Mouse (Mus musculus) CH12.LX (cell line): ENCODE data around the gene Tmem131l. TPM values are rescaled to one million over a fixed set of nuclear protein-coding genes. Genes with fewer than 3 reads are reported as not detected.

ENCODE experiments used
- DNase-seq: peaks from one replicate; pipeline ENCODE4 v3.0.0-alpha.2; 2013; ENCODE audit errors: extremely low read depth
- H3K27ac ChIP-seq: 2 replicates; pipeline ENCODE4 v1.5.1; 2012; ENCODE audit warnings: low read depth, mild to moderate bottlenecking, control low read depth, moderate library complexity; ENCODE audit not compliant: insufficient read depth
- H3K27me3 ChIP-seq: replicated peaks from 2 replicates; pipeline ENCODE3; 2012; ENCODE audit warnings: inconsistent platforms
- H3K36me3 ChIP-seq, 2 experiments: replicated peaks in 1 of 2; 2 replicates each; pipeline versions ENCODE3 to v1.6.1; 2012; ENCODE audit warnings: inconsistent platforms in 1 of 2, low read length in 1 of 2, mild to moderate bottlenecking in 1 of 2, mixed read lengths in 1 of 2, moderate library complexity in 1 of 2; ENCODE audit not compliant: control insufficient read depth in 1 of 2, insufficient read depth in 1 of 2
- H3K4me1 ChIP-seq, 2 experiments: 2 replicates each; pipeline ENCODE4 v1.6.1; 2012; ENCODE audit warnings: inconsistent platforms in 1 of 2, moderate library complexity in 1 of 2; ENCODE audit not compliant: insufficient read depth in 2 of 2, control insufficient read depth in 1 of 2
- H3K4me2 ChIP-seq: 2 replicates; pipeline ENCODE4 v1.6.1; 2012; ENCODE audit warnings: low read depth, mild to moderate bottlenecking, control low read depth; ENCODE audit not compliant: poor library complexity, insufficient read depth, severe bottlenecking
- H3K4me3 ChIP-seq, 3 experiments: fragments of 150-350 bp in 1 of 3; sonication (generic) in 1 of 3; replicated peaks in 1 of 3; 2 replicates each; pipeline versions ENCODE3 to v1.5.1; 2011 to 2012; ENCODE audit warnings: low read depth in 2 of 3, low read length in 2 of 3, mild to moderate bottlenecking in 2 of 3, moderate library complexity in 2 of 3, control low read depth in 1 of 3, improper control_type of control experiment in 1 of 3, inconsistent platforms in 1 of 3, mixed read lengths in 1 of 3; ENCODE audit not compliant: poor library complexity in 1 of 3
- H3K79me2 ChIP-seq: replicated peaks from 2 replicates; pipeline ENCODE4 v1.6.1; 2012; ENCODE audit warnings: mild to moderate bottlenecking, moderate library complexity; ENCODE audit not compliant: control insufficient read depth, poor library complexity, insufficient read depth, severe bottlenecking; ENCODE audit errors: extremely low read depth
- H3K9ac ChIP-seq: 2 replicates; pipeline ENCODE4 v1.6.1; 2012; ENCODE audit warnings: low read depth, mild to moderate bottlenecking, control low read depth, moderate library complexity; ENCODE audit not compliant: insufficient read depth
- H3K9me3 ChIP-seq: replicated peaks from 2 replicates; pipeline ENCODE3; 2012; ENCODE audit warnings: low read length, inconsistent platforms, mixed read lengths
- BHLHE40 ChIP-seq: IDR thresholded peaks from 2 replicates; pipeline ENCODE4 v1.6.1; 2011; ENCODE audit warnings: mild to moderate bottlenecking, low read depth, low read length, improper control_type of control experiment
- CHD1 ChIP-seq: IDR thresholded peaks from 2 replicates; pipeline ENCODE4 v1.6.1; 2012; ENCODE audit warnings: low read depth, low read length, improper control_type of control experiment, inconsistent platforms
- CHD2 ChIP-seq: IDR thresholded peaks from 2 replicates; pipeline ENCODE4 v1.6.1; 2011; ENCODE audit warnings: low read length, improper control_type of control experiment
- CTCF ChIP-seq, 2 experiments: IDR thresholded peaks in 1 of 2; conservative IDR thresholded peaks in 1 of 2; 2 replicates each; pipeline ENCODE4 v1.5.1; 2011 to 2012; ENCODE audit warnings: low read depth in 2 of 2, low read length in 2 of 2, improper control_type of control experiment in 1 of 2, inconsistent platforms in 1 of 2, mild to moderate bottlenecking in 1 of 2, moderate library complexity in 1 of 2
- ETS1 ChIP-seq: conservative IDR thresholded peaks from 2 replicates; pipeline ENCODE4 v1.6.1; 2012; ENCODE audit warnings: low read depth, mild to moderate bottlenecking, inconsistent platforms, low read length, improper control_type of control experiment, moderate library complexity
- GABPA ChIP-seq: IDR thresholded peaks from 2 replicates; pipeline ENCODE4 v1.6.1; 2012; ENCODE audit warnings: low read depth, low read length, improper control_type of control experiment, inconsistent platforms; ENCODE audit not compliant: insufficient replicate concordance
- HCFC1 ChIP-seq: IDR thresholded peaks from 2 replicates; pipeline ENCODE4 v1.6.1; 2012; ENCODE audit warnings: low read depth, mild to moderate bottlenecking, inconsistent platforms, low read length, improper control_type of control experiment
- JUN ChIP-seq: IDR thresholded peaks from 2 replicates; pipeline ENCODE4 v1.6.1; 2011; ENCODE audit warnings: low read depth, mild to moderate bottlenecking, low read length, improper control_type of control experiment, moderate library complexity; ENCODE audit not compliant: insufficient read depth
- JUND ChIP-seq: conservative IDR thresholded peaks from 2 replicates; pipeline ENCODE4 v1.6.1; 2011; ENCODE audit warnings: low read depth, low read length, improper control_type of control experiment
- KAT2A ChIP-seq: IDR thresholded peaks from 2 replicates; pipeline ENCODE4 v1.6.1; 2012; ENCODE audit warnings: low read length, improper control_type of control experiment, inconsistent platforms; ENCODE audit not compliant: insufficient replicate concordance
- MAFK ChIP-seq: IDR thresholded peaks from 2 replicates; pipeline ENCODE4 v1.6.1; 2011; ENCODE audit warnings: low read length, improper control_type of control experiment; ENCODE audit not compliant: insufficient replicate concordance
- MXI1 ChIP-seq: IDR thresholded peaks from 2 replicates; pipeline ENCODE4 v1.6.1; 2011; ENCODE audit warnings: mild to moderate bottlenecking, low read depth, low read length, improper control_type of control experiment
- MYC ChIP-seq: IDR thresholded peaks from 2 replicates; pipeline ENCODE4 v1.6.1; 2011; ENCODE audit warnings: low read depth, mild to moderate bottlenecking, improper control_type of control experiment, low read length
- NELFE ChIP-seq: IDR thresholded peaks from 2 replicates; pipeline ENCODE4 v1.6.1; 2011; ENCODE audit warnings: low read depth, low read length, improper control_type of control experiment
- PAX5 ChIP-seq: IDR thresholded peaks from 2 replicates; pipeline ENCODE4 v1.6.1; 2012; ENCODE audit warnings: low read length, inconsistent platforms, mixed read lengths
- POLR2A ChIP-seq: IDR thresholded peaks from 2 replicates; pipeline ENCODE4 v1.6.1; 2011; ENCODE audit warnings: low read depth, mild to moderate bottlenecking, improper control_type of control experiment, low read length
- POLR2AphosphoS2 ChIP-seq: IDR thresholded peaks from 2 replicates; pipeline ENCODE4 v1.6.1; 2011; ENCODE audit warnings: low read depth, low read length, improper control_type of control experiment
- RAD21 ChIP-seq: IDR thresholded peaks from 2 replicates; pipeline ENCODE4 v1.6.1; 2011; ENCODE audit warnings: low read depth, mild to moderate bottlenecking, low read length, improper control_type of control experiment, moderate library complexity
- SIN3A ChIP-seq: IDR thresholded peaks from 2 replicates; pipeline ENCODE4 v1.6.1; 2012; ENCODE audit warnings: low read length, improper control_type of control experiment, inconsistent platforms
- TBP ChIP-seq: conservative IDR thresholded peaks from 2 replicates; pipeline ENCODE4 v1.6.1; 2011; ENCODE audit warnings: low read depth, low read length, improper control_type of control experiment
- TCF12 ChIP-seq: IDR thresholded peaks from 2 replicates; pipeline ENCODE4 v1.6.1; 2014; ENCODE audit warnings: low read depth, mild to moderate bottlenecking, inconsistent platforms, low read length, improper control_type of control experiment
- UBTF ChIP-seq: IDR thresholded peaks from 2 replicates; pipeline ENCODE4 v1.6.1; 2012; ENCODE audit warnings: low read depth, mild to moderate bottlenecking, inconsistent platforms, low read length, improper control_type of control experiment, moderate library complexity
- USF1 ChIP-seq: IDR thresholded peaks from 2 replicates; pipeline ENCODE4 v1.6.1; 2014; ENCODE audit warnings: low read depth, mild to moderate bottlenecking, inconsistent platforms, low read length, improper control_type of control experiment
- ZKSCAN1 ChIP-seq: IDR thresholded peaks from 2 replicates; pipeline ENCODE4 v1.6.1; 2012; ENCODE audit warnings: low read depth, inconsistent platforms, low read length, improper control_type of control experiment, borderline replicate concordance
- ZMIZ1 ChIP-seq: IDR thresholded peaks from 2 replicates; pipeline ENCODE4 v1.6.1; 2012; ENCODE audit warnings: low read depth, mild to moderate bottlenecking, inconsistent platforms, low read length, improper control_type of control experiment
- ZNF384 ChIP-seq: IDR thresholded peaks from 2 replicates; pipeline ENCODE4 v1.6.1; 2012; ENCODE audit warnings: low read depth, low read length, improper control_type of control experiment, inconsistent platforms
- dilution Hi-C: fragments of 300-500 bp; cut with MboI; formaldehyde crosslinking; loops from 2 replicates; pipeline ENCODE4 v1.14.3; 2020; ENCODE audit warnings: low sequenced_read_pairs; ENCODE audit not compliant: extremely low pct_unique_long_range_greater_than_20kb, extremely low pct_ligation_motif_present
- in situ Hi-C: fragments of 300-500 bp; cut with MboI; formaldehyde crosslinking; loops from 3 replicates; pipeline ENCODE4 v1.14.3; 2019; ENCODE audit warnings: low sequenced_read_pairs, low pct_ligation_motif_present, low pct_unique_long_range_greater_than_20kb, mixed read lengths
- polyA plus RNA-seq: library from polyadenylated mRNA; unstranded; fragments of >175 nt; gene quantifications from 2 replicates; pipeline ENCODE4 v1.2.1, GENCODE M21; 2012; ENCODE audit warnings: low read depth; ENCODE audit not compliant: insufficient read length
- total RNA-seq, 2 experiments: library from RNA; depleted of rRNA; stranded (reverse); fragments of 300-350 nt in 1 of 2; fragments of >200 nt in 1 of 2; gene quantifications; 2 replicates each; pipeline ENCODE4 v1.2.3; 2012 to 2014

Gene Tmem131l
- total and polyA plus RNA-seq, 3 experiments = 32.7 to 89.7 (median 37.1) TPM

DNA sequence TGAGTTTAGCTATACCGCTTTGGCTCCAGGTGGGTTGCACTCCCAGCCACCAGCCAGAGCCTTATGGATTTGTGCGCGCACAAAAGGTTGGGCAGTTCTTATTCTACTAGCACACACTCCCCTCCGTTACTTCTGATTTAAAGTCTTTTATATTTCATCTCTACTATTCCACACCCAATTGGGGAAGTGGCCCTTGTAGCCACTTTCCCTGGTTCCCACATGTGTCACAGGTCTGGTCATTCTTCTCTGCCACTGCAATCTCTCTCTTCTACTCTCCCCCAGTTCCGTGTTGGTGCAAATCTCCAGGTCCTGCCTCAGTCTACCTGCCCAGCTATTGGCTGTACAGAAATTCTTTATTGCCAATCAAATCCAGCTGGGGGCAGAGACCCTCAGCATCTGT, 184.3 kb downstream of the Tmem131l start:
- H3K36me3 ChIP-seq = no peaks in the 10 kb centered on the region
- no peaks in the 10 kb centered on the region for H3K79me2 ChIP-seq
- H3K9ac ChIP-seq = no peak overlapping the region
- H3K4me2 ChIP-seq = no peak overlapping the region
- H3K27ac ChIP-seq = no peak overlapping the region
- H3K4me1 ChIP-seq = peaks cover 0 to 7% of the 10 kb centered on the region in 2 experiments; a peak in 1 of 4 replicates
- TF ChIP-seq CHD1 = no peak
- no peak for TF ChIP-seq ZKSCAN1
- no peak for TF ChIP-seq SIN3A
- TF ChIP-seq PAX5 = no peak
- no peak for TF ChIP-seq MAFK
- no peak for TF ChIP-seq JUN
- no peak for TF ChIP-seq HCFC1
- no peak for TF ChIP-seq BHLHE40
- no peak for TF ChIP-seq ETS1
- TF ChIP-seq JUND = no peak
- no peak for TF ChIP-seq TBP
- TF ChIP-seq MYC = no peak
- TF ChIP-seq GABPA = no peak
- TF ChIP-seq ZNF384 = no peak
- no peak for TF ChIP-seq POLR2AphosphoS2
- no peak for TF ChIP-seq POLR2A
- no peak for TF ChIP-seq ZMIZ1
- no peak for TF ChIP-seq TCF12
- no peak for TF ChIP-seq MXI1
- no peaks in the 10 kb centered on the region for H3K9me3 ChIP-seq
- no peak overlapping the region for H3K4me3 ChIP-seq
- dilution Hi-C loops (no loop called here), in situ Hi-C loops (no loop called here)
- H3K27me3 ChIP-seq = no peaks in the 10 kb centered on the region
- DNase-seq = no peak

DNA sequence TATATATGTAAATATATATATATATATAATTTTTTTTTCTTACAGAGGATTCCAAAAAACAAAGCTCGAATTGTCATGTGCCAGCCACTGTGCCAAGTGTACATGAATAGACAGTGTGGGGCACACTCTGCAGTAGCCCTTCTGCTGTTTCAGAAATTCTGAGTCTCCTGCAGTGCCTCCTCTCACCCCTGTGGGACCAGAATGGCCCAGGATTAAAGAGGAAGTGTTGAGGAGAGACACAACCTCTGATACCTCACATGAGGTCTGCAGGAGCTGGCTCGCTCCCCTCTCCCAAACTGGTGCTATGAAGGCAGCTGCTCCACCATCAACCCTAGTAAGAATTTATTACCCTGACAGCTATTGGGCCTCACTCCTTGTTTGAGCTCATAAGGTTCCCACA, 190.6 kb downstream of the Tmem131l start:
- H3K9ac ChIP-seq = no peak overlapping the region
- H3K36me3 ChIP-seq = no peaks in the 10 kb centered on the region
- peaks cover 8 to 21% of the 10 kb centered on the region in 2 experiments for H3K4me1 ChIP-seq
- no peak overlapping the region for H3K4me2 ChIP-seq
- no peak overlapping the region for H3K27ac ChIP-seq
- TF ChIP-seq CTCF (conservative IDR thresholded peaks at IDR 0.05 in 1 of 2, IDR thresholded peaks at IDR 0.05 in 1 of 2; ENCODE audit: low read depth in 2 of 2, low read length in 2 of 2) = no peak
- TF ChIP-seq USF1 = no peak
- no peak for TF ChIP-seq CHD2
- TF ChIP-seq NELFE = no peak
- no peak for TF ChIP-seq CHD1
- no peak for TF ChIP-seq PAX5
- TF ChIP-seq POLR2AphosphoS2 = no peak
- TF ChIP-seq HCFC1 = no peak
- TF ChIP-seq RAD21 = no peak
- TF ChIP-seq KAT2A = no peak
- no peak for TF ChIP-seq UBTF
- TF ChIP-seq, all 38 proteins: peak for 0
- H3K79me2 ChIP-seq = no peaks in the 10 kb centered on the region
- no peaks in the 10 kb centered on the region for H3K9me3 ChIP-seq
- in situ Hi-C loops = no loop called here
- no peaks in the 10 kb centered on the region for H3K27me3 ChIP-seq
- dilution Hi-C loops = no loop called here
- H3K4me3 ChIP-seq = no peak overlapping the region
- DNase-seq = no peak
